Mouse (Mus musculus) liver, adult 2 months (tissue): ENCODE measurements around the gene Utf1.

Source experiments
- CTCF ChIP-seq: fragments of 200-500 bp; IDR thresholded peaks from 2 replicates; pipeline ENCODE4 v1.5.1; 2011; ENCODE audit warnings: low read depth, low read length, control low read depth
- POLR2A ChIP-seq: fragments of 200-500 bp; IDR thresholded peaks from 2 replicates; pipeline ENCODE4 v1.6.1; 2011; ENCODE audit warnings: low read length, control low read depth; ENCODE audit not compliant: insufficient read depth; ENCODE audit errors: extremely low read depth

DNA sequence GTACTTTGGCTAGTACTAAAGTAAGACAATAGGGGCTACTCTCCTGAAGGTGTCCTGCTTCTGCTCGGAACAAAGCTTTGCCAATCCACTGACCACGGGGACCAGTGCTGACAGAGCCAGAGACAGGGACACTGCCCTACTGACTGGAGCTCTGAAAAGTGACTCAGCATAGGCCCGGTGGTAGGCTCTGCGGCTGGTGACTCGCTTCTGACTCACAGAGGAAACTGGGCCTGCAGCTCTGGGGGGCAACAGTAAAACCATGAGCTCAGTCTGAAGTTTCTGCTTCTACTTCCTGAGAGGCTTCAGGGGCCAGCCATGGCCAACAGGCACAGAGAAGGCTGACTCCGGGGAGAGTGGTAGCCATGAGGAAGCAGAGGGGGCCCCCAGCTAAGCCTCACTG lies 27.8 kb downstream of the Utf1 start:
- no peak for TF ChIP-seq CTCF
- TF ChIP-seq POLR2A = no peak
